Mouse (Mus musculus) embryonic stem cell, embryonic (primary cell): ENCODE data around the gene Prpf39.

ENCODE experiments used
- CTCF ChIA-PET, 4 experiments: fragments of 300-600 bp in 2 of 4; fragments of 350-600 bp in 2 of 4; sonication (Branson Sonifier 250); formaldehyde crosslinking; loops; one replicate each; lab custom pipeline; 2022; ENCODE audit warnings: inconsistent platforms in 2 of 4; lab: Charles Lee
- POLR2A ChIA-PET, 4 experiments: fragments of 300-600 bp in 2 of 4; fragments of 350-600 bp in 2 of 4; sonication (Branson Sonifier 250); formaldehyde crosslinking; loops; one replicate each; lab custom pipeline; 2022; ENCODE audit warnings: antibody characterized with exemption in 4 of 4, inconsistent platforms in 1 of 4; lab: Charles Lee

Gene Prpf39

GRCm38 (mm10) chr12:65036190-65036870, at the start of gene Prpf39:
Gene Prpf39 (plus strand): TSS chr12:65036333.
- CTCF ChIA-PET: no interaction called here
- POLR2A ChIA-PET: interaction anchor here (0.5 to 8.7 kb wide), 34 partner anchors 9 to 136 kb away, joined by 3 to 91 read pairs (median 5); partner anchors contain the start of genes Fancm (in 2 of the 4), Fkbp3 (in 2 of the 4), Togaram1 (in 2 of the 4) and Gm527 (in 1 of the 4)

- POLR2A ChIA-PET: interaction anchor here in 3 of 4 experiments (0.8 to 2.7 kb wide), 3 partner anchors 24 to 80 kb away, joined by 3 to 8 read pairs (median 4); no protein-coding TSS in a partner anchor
- CTCF ChIA-PET: no interaction called here
Observed at GRCm38 (mm10) chr12:65007725-65008124, 28.4 kb upstream of the Prpf39 start.

GRCm38 (mm10) chr12:65022842-65023241, 13.3 kb upstream of the Prpf39 start:
- CTCF ChIA-PET: no interaction called here
- POLR2A ChIA-PET: interaction anchor here in 1 of 4 experiments (0.6 to 1.0 kb wide), 3 partner anchors 12 to 16 kb away, joined by 3 to 4 read pairs (median 3); partner anchors contain the start of gene Prpf39

GRCm38 (mm10) chr12:65035839-65036189, 319 bp upstream of the Prpf39 start:
- ChIA-PET POLR2A (interaction anchor here in 2 of 4 experiments (0.9 to 8.7 kb wide), 20 partner anchors 9 to 137 kb away, joined by 3 to 91 read pairs (median 5); partner anchors contain the start of genes Fancm (in 2 of the 2), Fkbp3 (in 1 of the 2), Gm527 (in 1 of the 2) and Mis18bp1 (in 1 of the 2)), CTCF (no interaction called here)

GRCm38 (mm10) chr12:65036892-65037545, 886 bp downstream of the Prpf39 start:
- POLR2A ChIA-PET: interaction anchor here (0.5 to 8.7 kb wide), 33 partner anchors 8 to 125 kb away, joined by 3 to 91 read pairs (median 5); partner anchors contain the start of genes Fancm (in 2 of the 4), Fkbp3 (in 2 of the 4), Klhl28 (in 2 of the 4) and Togaram1 (in 2 of the 4)

GRCm38 (mm10) chr12:65037546-65037937, 1.4 kb downstream of the Prpf39 start:
- ChIA-PET POLR2A (interaction anchor here in 3 of 4 experiments (0.5 to 8.7 kb wide), 26 partner anchors 8 to 78 kb away, joined by 3 to 91 read pairs (median 5); partner anchors contain the start of genes Fancm (in 2 of the 3), Fkbp3 (in 2 of the 3), Klhl28 (in 2 of the 3) and Togaram1 (in 2 of the 3)), CTCF (interaction anchor here in 1 of 4 experiments (0.7 kb wide), 1 partner anchor 465 kb away, joined by 5 read pairs; no protein-coding TSS in a partner anchor)

More at GRCm38 (mm10) chr12:65036892-65037545, 886 bp downstream of the Prpf39 start:
- CTCF ChIA-PET: interaction anchor here in 1 of 4 experiments (0.7 kb wide), 1 partner anchor 464 kb away, joined by 5 read pairs; no protein-coding TSS in a partner anchor

- ChIA-PET POLR2A (interaction anchor here in 2 of 4 experiments (1.0 to 2.1 kb wide), 5 partner anchors 9 to 16 kb away, joined by 4 to 6 read pairs (median 5); partner anchors contain the start of gene Prpf39 (in 1 of the 2)), CTCF (no interaction called here)
Observed at GRCm38 (mm10) chr12:65048799-65049198, 12.7 kb downstream of the Prpf39 start.

- POLR2A ChIA-PET: interaction anchor here (0.6 to 9.4 kb wide), 17 partner anchors 8 to 76 kb away, joined by 3 to 91 read pairs (median 5); partner anchors contain the start of genes Fkbp3 (in 3 of the 4), Fancm (in 2 of the 4) and Prpf39 (in 2 of the 4)
Observed at GRCm38 (mm10) chr12:65058203-65058602, 22.1 kb downstream of the Prpf39 start.

GRCm38 (mm10) chr12:65061082-65061481, 24.9 kb downstream of the Prpf39 start:
- ChIA-PET CTCF (interaction anchor here in 1 of 4 experiments (0.6 kb wide), 1 partner anchor 57 kb away, joined by 11 read pairs; no protein-coding TSS in a partner anchor), POLR2A (interaction anchor here (0.9 to 9.4 kb wide), 15 partner anchors 8 to 78 kb away, joined by 3 to 91 read pairs (median 4); partner anchors contain the start of genes Fancm (in 1 of the 4), Fkbp3 (in 1 of the 4) and Prpf39 (in 1 of the 4))

More at GRCm38 (mm10) chr12:65058203-65058602, 22.1 kb downstream of the Prpf39 start:
- CTCF ChIA-PET: no interaction called here

- CTCF ChIA-PET: no interaction called here
- POLR2A ChIA-PET: interaction anchor here in 3 of 4 experiments (0.6 to 9.4 kb wide), 18 partner anchors 8 to 698 kb away, joined by 3 to 91 read pairs (median 5); partner anchors contain the start of genes Fkbp3 (in 2 of the 3), Fancm (in 1 of the 3) and Prpf39 (in 1 of the 3)
Observed at GRCm38 (mm10) chr12:65065241-65065640, 29.1 kb downstream of the Prpf39 start.

- ChIA-PET POLR2A (interaction anchor here in 3 of 4 experiments (0.6 to 9.4 kb wide), 10 partner anchors 7 to 100 kb away, joined by 3 to 91 read pairs (median 8); partner anchors contain the start of genes Fkbp3 (in 2 of the 3), Fancm (in 1 of the 3) and Prpf39 (in 1 of the 3)), CTCF (no interaction called here)
Observed at GRCm38 (mm10) chr12:65066234-65066633, 30.1 kb downstream of the Prpf39 start.

GRCm38 (mm10) chr12:65068409-65068808, 32.3 kb downstream of the Prpf39 start:
- CTCF ChIA-PET: no interaction called here

GRCm38 (mm10) chr12:65072911-65073610, 36.9 kb downstream of the Prpf39 start:
- CTCF ChIA-PET: no interaction called here
- POLR2A ChIA-PET: interaction anchor here in 3 of 4 experiments (0.5 to 7.7 kb wide), 32 partner anchors 8 to 146 kb away, joined by 3 to 66 read pairs (median 4); partner anchors contain the start of genes Klhl28 (in 1 of the 3), Mis18bp1 (in 1 of the 3), Prpf39 (in 1 of the 3) and Togaram1 (in 1 of the 3)

More at GRCm38 (mm10) chr12:65068409-65068808, 32.3 kb downstream of the Prpf39 start:
- POLR2A ChIA-PET: interaction anchor here in 3 of 4 experiments (0.6 to 5.7 kb wide), 18 partner anchors 8 to 105 kb away, joined by 3 to 77 read pairs (median 4); partner anchors contain the start of gene Prpf39 (in 2 of the 3)

GRCm38 (mm10) chr12:65073611-65074178, 37.6 kb downstream of the Prpf39 start, which contains the start of gene Fkbp3:
Gene Fkbp3 (minus strand): TSS chr12:65074007.
- CTCF ChIA-PET: no interaction called here
- POLR2A ChIA-PET: interaction anchor here in 3 of 4 experiments (0.5 to 7.7 kb wide), 35 partner anchors 8 to 147 kb away, joined by 3 to 66 read pairs (median 4); partner anchors contain the start of genes Klhl28 (in 1 of the 3), Mis18bp1 (in 1 of the 3), Prpf39 (in 1 of the 3) and Togaram1 (in 1 of the 3)

GRCm38 (mm10) chr12:65074651-65075050, 38.5 kb downstream of the Prpf39 start:
- ChIA-PET POLR2A (interaction anchor here in 3 of 4 experiments (0.6 to 7.7 kb wide), 26 partner anchors 9 to 108 kb away, joined by 3 to 66 read pairs (median 8); partner anchors contain the start of genes Prpf39 (in 2 of the 3), Klhl28 (in 1 of the 3) and Togaram1 (in 1 of the 3)), CTCF (no interaction called here)

- POLR2A ChIA-PET: interaction anchor here (0.8 to 7.7 kb wide), 38 partner anchors 8 to 109 kb away, joined by 3 to 66 read pairs (median 6); partner anchors contain the start of genes Prpf39 (in 2 of the 4), Togaram1 (in 2 of the 4) and Klhl28 (in 1 of the 4)
- CTCF ChIA-PET: no interaction called here
Observed at GRCm38 (mm10) chr12:65075085-65075732, 39.1 kb downstream of the Prpf39 start, which contains the start of gene Fancm. Gene Fancm (plus strand): TSS chr12:65075603.
